Mouse (Mus musculus) embryonic facial prominence, embryonic 13.5 days (tissue): ENCODE results near the gene Uqcrq. TPM values are rescaled to one million over a fixed set of nuclear protein-coding genes. Genes with fewer than 3 reads are reported as not detected.
"Not testable (repeated sequence)": the region's sequence is repeated elsewhere in the genome, so short reads cannot be mapped to it uniquely, and the experiment has no call there.

Source experiments
- ATAC-seq: fragments of 200-750 bp; cut with Nextera tagmentation; 2 replicates; pipeline ENCODE4 v1.8.0; 2017; ENCODE audit warnings: low read depth; ENCODE audit not compliant: insufficient number of reproducible peaks, insufficient read depth, low FRiP score, low TSS enrichment
- H3K27ac ChIP-seq: fragments of 300-500 bp; sonication (generic); 2 replicates; pipeline ENCODE4 v1.5.1; 2015; ENCODE audit warnings: moderate library complexity, mild to moderate bottlenecking, inconsistent platforms
- H3K27me3 ChIP-seq: fragments of 300-500 bp; sonication (generic); 2 replicates; pipeline ENCODE4 v1.6.1; 2015; ENCODE audit warnings: mild to moderate bottlenecking, inconsistent platforms
- H3K36me3 ChIP-seq: fragments of 300-500 bp; sonication (generic); 2 replicates; pipeline ENCODE4 v1.6.1; 2015; ENCODE audit warnings: mild to moderate bottlenecking, inconsistent platforms
- H3K4me1 ChIP-seq: fragments of 300-500 bp; sonication (generic); 2 replicates; pipeline ENCODE4 v1.6.1; 2015; ENCODE audit warnings: inconsistent platforms
- H3K4me2 ChIP-seq: fragments of 300-500 bp; sonication (generic); 2 replicates; pipeline ENCODE4 v1.6.1; 2015; ENCODE audit warnings: moderate library complexity, mild to moderate bottlenecking, inconsistent platforms
- H3K4me3 ChIP-seq: fragments of 300-500 bp; sonication (generic); 2 replicates; pipeline ENCODE4 v1.5.1; 2015; ENCODE audit warnings: mild to moderate bottlenecking, inconsistent platforms
- H3K9ac ChIP-seq: fragments of 300-500 bp; sonication (generic); 2 replicates; pipeline ENCODE4 v1.6.1; 2015; ENCODE audit warnings: mild to moderate bottlenecking, inconsistent platforms
- H3K9me3 ChIP-seq: fragments of 300-500 bp; sonication (generic); 2 replicates; pipeline ENCODE4 v1.6.1; 2016; ENCODE audit warnings: inconsistent platforms
- WGBS: fragments of 180-500 bp; shearing (Covaris S2); methylation state at CpG from one replicate; pipeline ENCODE4 v1.1.7; 2015; ENCODE audit warnings: mixed read lengths; 5-methylcytosine and 5-hydroxymethylcytosine counted together
- polyA plus RNA-seq: library from polyadenylated mRNA; unstranded; fragments of >200 nt; fragmentation: Nextera tagmentation; extraction: Ambion mirVana; gene quantifications from 2 replicates; pipeline ENCODE4 v1.2.1, GENCODE M21; 2015

The Uqcrq gene
- polyA plus RNA-seq, 1 experiment from 2014 or later: 539 TPM

DNA sequence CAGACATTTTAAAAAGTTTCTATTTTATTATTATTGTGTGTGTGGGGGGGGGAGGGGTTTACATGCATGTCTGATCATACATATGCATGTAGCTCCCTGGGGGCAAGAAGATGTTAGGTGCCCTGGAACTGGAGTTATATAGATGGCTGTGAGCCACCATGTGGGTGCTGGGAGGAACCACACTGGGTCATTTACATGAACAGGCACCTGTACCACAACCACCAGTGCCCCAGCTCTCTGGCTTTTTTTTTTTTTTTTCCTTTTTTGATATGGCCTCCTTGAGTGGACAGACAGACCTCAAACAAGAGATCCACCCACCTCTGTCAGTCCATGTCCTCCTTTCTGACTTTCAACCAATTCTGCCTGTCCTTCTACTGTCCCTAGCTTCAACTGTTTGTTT, 1.4 kb downstream of the Uqcrq start:
- Histone ChIP-seq H3K4me2 (peak overlapping the region; percentile 66), H3K4me1 (peaks cover 11% of the 10 kb centered on the region), H3K27ac (no peak overlapping the region), H3K9me3 (no peaks in the 10 kb centered on the region), H3K27me3 (no peaks in the 10 kb centered on the region), H3K4me3 (0 out of 2 replicates have a peak overlapping the region, but pooled peaks have one; percentile 85), H3K36me3 (peaks cover 9% of the 10 kb centered on the region), H3K9ac (no peak overlapping the region)
- no peak for ATAC-seq

GRCm38 (mm10) chr11:53428716-53429057, 1.9 kb downstream of the Uqcrq start:
- Histone ChIP-seq H3K4me2 (no peak overlapping the region), H3K27me3 (no peaks in the 10 kb centered on the region), H3K4me3 (no peak overlapping the region), H3K36me3 (peaks cover 9% of the 10 kb centered on the region), H3K27ac (no peak overlapping the region), H3K9me3 (no peaks in the 10 kb centered on the region), H3K4me1 (peaks cover 11% of the 10 kb centered on the region), H3K9ac (no peak overlapping the region)
- 96% methylated on average over 5 of the region's 5 CpGs for WGBS
- ATAC-seq: no peak

DNA sequence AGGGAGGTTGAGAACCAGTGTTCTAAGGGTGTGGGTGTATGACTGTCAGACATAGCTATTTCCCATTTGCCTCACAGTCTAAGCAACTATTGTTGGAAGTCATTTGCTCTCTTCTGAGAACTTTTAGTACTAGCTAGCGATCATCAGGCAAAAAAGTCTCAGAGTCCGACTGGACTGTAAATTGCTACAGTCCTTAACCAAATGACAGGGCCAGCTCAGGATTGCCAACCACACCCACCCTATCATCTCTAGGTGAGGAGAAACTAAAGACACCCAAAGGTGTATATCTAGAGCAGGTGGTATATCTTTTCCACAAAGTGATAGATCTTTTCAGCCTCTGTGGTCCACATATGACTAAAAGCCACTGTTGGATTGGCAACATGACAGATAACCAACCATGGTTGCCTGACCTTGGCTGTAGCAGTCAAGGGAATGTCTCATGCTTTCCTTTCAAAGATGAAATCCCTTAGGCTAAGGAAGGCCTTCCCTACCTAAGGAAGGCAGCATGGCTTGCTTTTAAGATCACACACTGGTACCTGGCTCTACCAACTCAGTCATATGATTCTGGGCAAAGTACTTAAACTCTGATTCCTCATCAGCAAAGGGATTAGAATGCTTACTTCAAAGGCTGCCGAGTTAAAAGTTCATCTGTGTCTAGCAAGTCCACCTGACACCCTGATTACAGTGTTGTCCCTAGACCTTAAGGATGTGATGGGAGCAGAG, 2.5 kb downstream of the Uqcrq start:
- Histone ChIP-seq H3K27ac (no peak overlapping the region), H3K4me1 (peaks cover 11% of the 10 kb centered on the region), H3K9me3 (no peaks in the 10 kb centered on the region), H3K36me3 (peaks cover 9% of the 10 kb centered on the region), H3K9ac (no peak overlapping the region), H3K4me3 (no peak overlapping the region), H3K4me2 (no peak overlapping the region), H3K27me3 (no peaks in the 10 kb centered on the region)
- WGBS: 92% methylated on average over 3 of the region's 3 CpGs
- ATAC-seq: no peak

DNA sequence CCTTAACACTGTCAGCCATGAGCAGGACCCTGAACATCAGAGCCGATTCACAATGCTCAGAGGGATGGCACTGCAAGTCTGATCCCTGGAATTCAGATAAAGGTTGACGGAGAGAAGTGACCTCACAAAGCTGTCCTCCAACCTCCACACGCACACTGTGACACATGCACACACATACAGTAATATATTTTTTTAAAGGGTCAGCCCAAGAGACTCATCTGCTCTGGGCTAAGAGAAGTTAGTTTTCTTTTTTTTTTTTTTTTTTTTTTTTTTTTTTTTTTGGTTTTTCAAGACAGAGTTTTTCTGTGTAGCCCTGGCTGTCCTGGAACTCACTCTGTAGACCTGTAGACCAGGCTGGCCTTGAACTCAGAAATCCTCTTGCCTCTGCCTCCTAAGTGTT, 3.7 kb downstream of the Uqcrq start:
- H3K4me3 ChIP-seq, ATAC-seq, H3K27me3 ChIP-seq, H3K36me3 ChIP-seq, H3K9me3 ChIP-seq, H3K4me2 ChIP-seq, H3K27ac ChIP-seq, H3K9ac ChIP-seq: not testable (repeated sequence)
- 84% methylated on average over 3 of the region's 3 CpGs for WGBS
- peaks cover 11% of the 10 kb centered on the region for H3K4me1 ChIP-seq

- Histone ChIP-seq H3K9ac (no peak overlapping the region), H3K4me3 (no peak overlapping the region)
- 83% methylated on average over 6 of the region's 6 CpGs for WGBS
Measured at GRCm38 (mm10) chr11:53425711-53426255, 4.8 kb downstream of the Uqcrq start.

DNA sequence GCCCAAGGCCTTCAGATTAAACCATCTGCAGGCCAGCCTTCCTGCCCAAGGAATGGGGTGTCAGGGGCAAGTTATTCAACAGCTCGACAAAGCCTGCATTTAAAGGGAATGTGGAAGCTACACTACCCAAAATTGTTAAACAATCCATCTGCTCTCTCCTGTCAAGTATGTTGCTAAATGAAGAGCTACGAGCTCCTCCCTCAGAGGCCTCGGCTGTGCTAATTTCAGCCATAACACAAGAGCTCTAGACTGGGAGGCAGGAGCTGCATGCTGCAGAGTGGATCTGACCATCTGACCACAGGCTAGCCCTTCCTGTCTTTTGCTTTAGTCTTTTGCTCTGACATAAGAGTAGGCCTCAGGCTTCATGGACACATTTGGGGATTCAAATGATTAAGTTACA, 5.4 kb downstream of the Uqcrq start:
- Histone ChIP-seq H3K27ac (no peak overlapping the region), H3K4me2 (no peak overlapping the region), H3K9me3 (no peaks in the 10 kb centered on the region), H3K9ac (no peak overlapping the region), H3K4me3 (no peak overlapping the region), H3K36me3 (peaks cover 18% of the 10 kb centered on the region), H3K4me1 (peaks cover 6% of the 10 kb centered on the region), H3K27me3 (no peaks in the 10 kb centered on the region)
- no peak for ATAC-seq
- 67% methylated on average over 3 of the region's 3 CpGs for WGBS

More at GRCm38 (mm10) chr11:53425711-53426255, 4.8 kb downstream of the Uqcrq start:
- no peak for ATAC-seq
- Histone ChIP-seq H3K36me3 (peaks cover 17% of the 10 kb centered on the region), H3K9me3 (no peaks in the 10 kb centered on the region), H3K4me1 (peaks cover 6% of the 10 kb centered on the region), H3K4me2 (no peak overlapping the region), H3K27me3 (no peaks in the 10 kb centered on the region), H3K27ac (no peak overlapping the region)

- Histone ChIP-seq H3K4me1 (peaks cover 5% of the 10 kb centered on the region), H3K27ac (no peak overlapping the region), H3K36me3 (peaks cover 23% of the 10 kb centered on the region), H3K9me3 (no peaks in the 10 kb centered on the region), H3K4me2 (no peak overlapping the region), H3K9ac (no peak overlapping the region), H3K27me3 (no peaks in the 10 kb centered on the region), H3K4me3 (no peak overlapping the region)
- 65% methylated on average over 2 of the region's 2 CpGs for WGBS
- ATAC-seq: no peak
Measured at GRCm38 (mm10) chr11:53424826-53425225, 5.8 kb downstream of the Uqcrq start.

DNA sequence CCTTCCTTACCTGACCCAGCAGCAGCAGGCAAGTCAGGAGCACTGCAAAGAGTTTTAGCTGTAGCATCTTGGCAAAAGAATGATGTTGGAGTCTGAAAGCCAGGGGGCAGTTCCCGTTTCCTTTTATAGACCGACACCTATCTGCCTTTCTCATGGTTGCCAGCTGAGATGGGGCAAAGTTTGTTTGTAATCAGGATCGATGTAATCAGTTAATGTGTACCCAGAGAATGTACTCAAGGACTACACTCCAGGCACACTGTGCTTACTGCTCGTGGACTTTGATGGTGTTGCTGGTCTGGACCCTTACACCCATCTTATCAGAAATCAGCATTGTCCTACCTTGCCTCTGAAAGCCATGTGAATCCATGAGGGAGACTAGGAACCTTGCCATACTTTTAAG, 7.6 kb downstream of the Uqcrq start, which contains the start of gene Leap2:
Gene Leap2, minus strand, starts transcription at position 135 of the 400 bp plus-strand sequence.
- Histone ChIP-seq H3K27ac (no peak within 1 kb of the TSS), H3K4me3 (no peak within 1 kb of the TSS), H3K9me3 (no peaks in the 10 kb centered on the region), H3K27me3 (no peaks in the 10 kb centered on the region), H3K4me1 (no peaks in the 10 kb centered on the region), H3K9ac (no peak within 1 kb of the TSS), H3K36me3 (peaks cover 29% of the 10 kb centered on the region), H3K4me2 (no peak within 1 kb of the TSS)
- WGBS: 92% methylated on average over 4 of the region's 4 CpGs
- ATAC-seq: no peak

GRCm38 (mm10) chr11:53418048-53418447, 12.6 kb downstream of the Uqcrq start:
- no peak overlapping the region for H3K27ac ChIP-seq
- no peak for ATAC-seq
- H3K36me3 ChIP-seq: peaks cover 77% of the 10 kb centered on the region
- H3K4me2 ChIP-seq: no peak overlapping the region
- no peaks in the 10 kb centered on the region for H3K4me1 ChIP-seq
- H3K27me3 ChIP-seq: no peaks in the 10 kb centered on the region
- H3K9me3 ChIP-seq: no peaks in the 10 kb centered on the region
- H3K9ac ChIP-seq: no peak overlapping the region
- no peak overlapping the region for H3K4me3 ChIP-seq

- WGBS: 92% methylated on average over 4 of the region's 4 CpGs
- ATAC-seq: no peak
Measured at GRCm38 (mm10) chr11:53413871-53414270, 16.8 kb downstream of the Uqcrq start.

DNA sequence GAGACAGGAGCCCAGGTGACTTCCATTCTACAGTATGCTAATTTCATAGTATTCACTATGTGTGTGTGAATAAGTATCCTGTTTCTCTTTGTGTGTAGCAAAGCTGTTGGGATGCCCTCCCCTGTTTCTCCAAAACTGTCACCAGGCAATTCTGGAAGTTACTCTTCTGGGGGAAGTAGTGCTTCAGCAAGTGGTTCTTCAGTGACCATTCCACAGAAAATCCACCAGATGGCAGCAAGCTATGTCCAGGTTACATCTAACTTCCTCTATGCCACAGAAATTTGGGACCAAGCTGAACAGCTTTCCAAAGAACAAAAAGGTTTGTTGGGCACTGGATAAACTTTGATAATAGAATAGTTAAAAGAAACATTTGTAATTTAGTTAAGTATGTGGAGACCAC, 18.9 kb downstream of the Uqcrq start:
- Histone ChIP-seq H3K4me3 (no peak overlapping the region), H3K4me1 (no peaks in the 10 kb centered on the region), H3K36me3 (peaks cover 86% of the 10 kb centered on the region), H3K4me2 (no peak overlapping the region), H3K9ac (no peak overlapping the region), H3K27ac (no peak overlapping the region), H3K27me3 (no peaks in the 10 kb centered on the region), H3K9me3 (no peaks in the 10 kb centered on the region)
- ATAC-seq: no peak

More at GRCm38 (mm10) chr11:53413871-53414270, 16.8 kb downstream of the Uqcrq start:
- H3K4me1 ChIP-seq: no peaks in the 10 kb centered on the region
- H3K36me3 ChIP-seq: peaks cover 89% of the 10 kb centered on the region
- H3K9ac ChIP-seq: no peak overlapping the region
- no peak overlapping the region for H3K4me2 ChIP-seq
- no peak overlapping the region for H3K27ac ChIP-seq
- H3K4me3 ChIP-seq: no peak overlapping the region
- H3K9me3 ChIP-seq: no peaks in the 10 kb centered on the region
- H3K27me3 ChIP-seq: no peaks in the 10 kb centered on the region

DNA sequence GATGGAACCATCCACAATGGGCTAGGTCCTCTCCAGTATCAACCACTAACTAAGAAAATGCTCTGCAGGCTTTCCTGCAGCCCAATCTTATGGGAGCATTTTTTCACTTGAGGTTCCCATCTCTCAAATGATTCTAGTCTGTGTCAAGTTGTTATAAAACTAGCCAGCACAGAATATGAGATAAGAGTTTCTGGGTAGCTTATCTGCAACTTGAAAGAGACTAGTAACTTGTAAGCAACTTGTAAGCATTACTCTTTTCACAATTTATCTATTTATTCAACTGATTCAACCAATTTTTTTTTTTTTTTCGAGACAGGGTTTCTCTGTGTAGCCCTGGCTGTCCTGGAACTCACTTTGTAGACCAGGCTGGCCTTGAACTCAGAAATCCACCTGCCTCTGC, 27.0 kb downstream of the Uqcrq start:
- Histone ChIP-seq H3K27ac (no peak overlapping the region), H3K4me2 (no peak overlapping the region), H3K4me1 (no peaks in the 10 kb centered on the region), H3K9ac (no peak overlapping the region), H3K27me3 (no peaks in the 10 kb centered on the region), H3K36me3 (peaks cover 87% of the 10 kb centered on the region), H3K4me3 (no peak overlapping the region), H3K9me3 (no peaks in the 10 kb centered on the region)
- ATAC-seq: no peak
- 84% methylated on average over 1 of the region's 1 CpGs for WGBS
